Mouse (Mus musculus): Measurements from ENCODE around the gene Dpf2. TPM values are rescaled to one million over a fixed set of nuclear protein-coding genes. Genes with fewer than 3 reads are reported as not detected.
A peak's percentile ranks its signal among the peaks of the same experiment; 100 is the strongest.

Dpf2 gene
- polyA plus RNA-seq, 1 experiment from 2014 or later = 119 TPM

DNA sequence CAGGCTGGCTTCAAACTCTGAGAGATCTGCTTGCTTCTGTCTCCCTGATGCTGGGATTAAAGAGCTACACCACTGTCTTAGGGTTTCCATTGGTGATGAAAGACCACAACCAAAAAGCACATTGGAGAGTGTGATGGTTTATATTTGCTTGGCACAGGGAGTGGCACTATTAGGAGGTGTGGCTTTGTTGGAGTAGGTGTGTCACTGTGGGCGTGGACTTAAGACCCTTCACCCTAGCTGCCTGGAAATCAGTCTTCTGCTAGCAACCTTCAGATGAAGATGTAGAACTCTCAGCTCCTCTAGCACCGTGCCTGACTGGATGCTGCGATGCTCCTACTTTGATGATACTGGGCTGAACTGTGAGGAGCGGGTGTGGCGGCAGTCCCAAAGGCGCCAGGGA is 25.7 kb upstream of the Dpf2 start:
- H3K9me3 ChIP-seq (ENCODE audit: control insufficient read depth, low read length) = no peaks in the 10 kb centered on the region
- peaks cover 31% of the 10 kb centered on the region for H3K4me1 ChIP-seq (ENCODE audit: control insufficient read depth, insufficient read depth, low read length)
- H3K4me2 ChIP-seq (ENCODE audit: low read depth, low read length) = no peak overlapping the region
- no peak for ATAC-seq
- H3K27ac ChIP-seq (ENCODE audit: low read length) = no peak overlapping the region
- no peaks in the 10 kb centered on the region for H3K27me3 ChIP-seq (replicated peaks; ENCODE audit: control insufficient read depth, insufficient read depth, low read length)
- 84% methylated on average over 6 of the region's 6 CpGs for WGBS
- H3K36me3 ChIP-seq (ENCODE audit: control insufficient read depth, insufficient read depth, low read length) = no peaks in the 10 kb centered on the region; the same call in none of the 2 replicates
- no peak overlapping the region for H3K9ac ChIP-seq (ENCODE audit: low read depth, low read length)
- H3K4me3 ChIP-seq (ENCODE audit: low read length) = no peak overlapping the region

DNA sequence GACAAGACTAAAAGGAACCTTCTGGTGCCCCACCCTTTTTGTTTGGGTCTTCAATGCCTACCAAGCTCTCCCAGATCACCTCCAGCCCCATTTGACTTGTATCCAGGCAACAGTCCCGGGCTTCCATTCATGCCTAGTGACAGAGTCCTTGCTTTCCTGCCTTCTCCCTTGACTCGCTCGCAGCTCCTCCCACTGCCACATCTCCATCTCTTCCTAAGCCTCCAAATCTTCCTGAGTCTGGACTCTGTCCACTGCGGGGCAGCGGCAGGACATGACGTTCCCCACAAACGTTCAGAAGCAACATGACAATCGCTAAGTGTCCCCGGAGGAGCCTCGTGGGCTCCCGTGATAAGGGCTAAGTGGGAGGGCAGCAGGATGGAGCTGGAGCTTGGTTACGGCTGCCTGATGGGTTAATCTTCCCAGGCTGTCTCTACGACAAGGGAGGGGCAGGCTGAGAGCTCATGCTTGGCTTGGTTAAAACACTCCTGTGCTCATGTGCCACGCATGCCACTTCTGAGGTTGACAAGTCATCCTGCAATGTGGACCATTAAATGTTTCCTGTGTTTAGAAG is 25.1 kb upstream of the Dpf2 start:
- ATAC-seq = no peak
- H3K4me2 ChIP-seq (ENCODE audit: low read depth, low read length) = no peak overlapping the region
- WGBS = 20% methylated on average over 14 of the region's 14 CpGs
- no peaks in the 10 kb centered on the region; the same call in none of the 2 replicates for H3K36me3 ChIP-seq (ENCODE audit: control insufficient read depth, insufficient read depth, low read length)
- peaks cover 31% of the 10 kb centered on the region for H3K4me1 ChIP-seq (ENCODE audit: control insufficient read depth, insufficient read depth, low read length)
- no peak overlapping the region for H3K9ac ChIP-seq (ENCODE audit: low read depth, low read length)
- H3K27ac ChIP-seq (ENCODE audit: low read length) = no peak overlapping the region
- H3K27me3 ChIP-seq (replicated peaks; ENCODE audit: control insufficient read depth, insufficient read depth, low read length) = no peaks in the 10 kb centered on the region
- H3K9me3 ChIP-seq (ENCODE audit: control insufficient read depth, low read length) = no peaks in the 10 kb centered on the region
- H3K4me3 ChIP-seq (ENCODE audit: low read length) = no peak overlapping the region

DNA sequence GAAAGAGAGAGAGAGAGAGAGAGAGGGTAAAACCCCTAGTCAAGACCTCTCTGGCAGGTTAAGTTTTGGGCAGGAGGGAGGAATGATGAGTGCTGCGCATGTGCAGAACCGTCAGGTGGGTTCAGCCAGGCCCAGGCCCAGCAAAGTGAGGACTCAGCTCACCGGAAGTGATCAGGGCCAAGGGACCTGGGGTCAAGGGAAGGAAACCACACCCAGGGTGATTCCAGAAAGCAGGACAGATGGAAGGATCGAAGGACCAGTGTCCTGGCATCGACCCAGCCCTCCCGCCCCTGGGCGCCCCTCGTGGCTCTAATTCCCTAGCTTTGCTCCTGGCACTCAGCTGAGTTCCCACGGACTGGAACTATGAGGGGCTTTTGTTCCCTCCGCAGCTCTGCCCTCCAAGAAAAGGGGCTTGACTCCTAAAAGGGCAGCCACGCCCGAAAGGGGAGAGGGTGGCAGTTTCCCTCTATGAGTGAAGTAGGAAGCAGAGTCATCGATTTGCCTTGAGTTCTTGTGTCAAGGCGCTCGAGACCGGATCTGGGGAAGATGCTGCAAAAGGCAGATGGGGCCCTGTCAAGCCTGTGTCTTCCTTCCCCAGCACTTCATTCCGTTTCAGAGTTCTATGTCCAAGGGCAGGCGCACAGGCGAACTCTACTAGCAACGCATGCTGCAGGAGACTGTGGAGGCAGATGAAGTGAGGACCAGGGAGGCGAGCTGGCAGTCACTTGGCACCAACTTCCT is 24.5 kb upstream of the Dpf2 start:
- Histone ChIP-seq H3K4me2 (ENCODE audit: low read depth, low read length) (no peak overlapping the region), H3K36me3 (ENCODE audit: control insufficient read depth, insufficient read depth, low read length) (no peaks in the 10 kb centered on the region; the same call in none of the 2 replicates), H3K9me3 (ENCODE audit: control insufficient read depth, low read length) (no peaks in the 10 kb centered on the region), H3K4me3 (ENCODE audit: low read length) (no peak overlapping the region), H3K27ac (ENCODE audit: low read length) (no peak overlapping the region), H3K9ac (ENCODE audit: low read depth, low read length) (no peak overlapping the region), H3K4me1 (ENCODE audit: control insufficient read depth, insufficient read depth, low read length) (peaks cover 31% of the 10 kb centered on the region), H3K27me3 (replicated peaks; ENCODE audit: control insufficient read depth, insufficient read depth, low read length) (no peaks in the 10 kb centered on the region)
- 78% methylated on average over 21 of the region's 21 CpGs for WGBS
- ATAC-seq = no peak

DNA sequence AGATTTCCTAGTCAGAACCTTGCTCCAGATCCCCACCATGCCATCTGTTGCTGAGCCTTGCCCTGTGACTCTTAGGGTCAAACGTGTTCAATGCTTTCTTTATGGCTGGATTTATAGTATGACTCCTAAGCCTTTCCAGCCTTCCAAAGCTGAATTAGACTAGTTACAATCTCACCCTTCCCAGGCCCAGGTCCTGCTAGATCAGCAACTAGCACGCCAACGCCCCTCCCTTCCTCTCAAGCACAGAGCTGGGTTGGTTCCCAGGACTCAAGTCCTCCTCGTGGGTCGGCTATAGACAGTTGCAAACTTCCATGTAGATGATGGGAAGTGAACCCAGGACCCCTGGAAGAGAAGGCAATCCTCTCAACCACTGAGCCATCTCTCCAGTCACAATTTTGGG is 22.9 kb upstream of the Dpf2 start:
- peak; percentile 47; the same call in 1 of the 2 replicates for ATAC-seq
- H3K9ac ChIP-seq (ENCODE audit: low read depth, low read length) = peak overlapping the region; percentile 39
- peaks cover 31% of the 10 kb centered on the region for H3K4me1 ChIP-seq (ENCODE audit: control insufficient read depth, insufficient read depth, low read length)
- H3K27ac ChIP-seq (ENCODE audit: low read length) = peak overlapping the region; percentile 64
- no peaks in the 10 kb centered on the region for H3K27me3 ChIP-seq (replicated peaks; ENCODE audit: control insufficient read depth, insufficient read depth, low read length)
- 55% methylated on average over 5 of the region's 5 CpGs for WGBS
- H3K36me3 ChIP-seq (ENCODE audit: control insufficient read depth, insufficient read depth, low read length) = no peaks in the 10 kb centered on the region; the same call in 1 of the 2 replicates
- no peak overlapping the region for H3K4me2 ChIP-seq (ENCODE audit: low read depth, low read length)
- H3K4me3 ChIP-seq (ENCODE audit: low read length) = no peak overlapping the region
- no peaks in the 10 kb centered on the region for H3K9me3 ChIP-seq (ENCODE audit: control insufficient read depth, low read length)

DNA sequence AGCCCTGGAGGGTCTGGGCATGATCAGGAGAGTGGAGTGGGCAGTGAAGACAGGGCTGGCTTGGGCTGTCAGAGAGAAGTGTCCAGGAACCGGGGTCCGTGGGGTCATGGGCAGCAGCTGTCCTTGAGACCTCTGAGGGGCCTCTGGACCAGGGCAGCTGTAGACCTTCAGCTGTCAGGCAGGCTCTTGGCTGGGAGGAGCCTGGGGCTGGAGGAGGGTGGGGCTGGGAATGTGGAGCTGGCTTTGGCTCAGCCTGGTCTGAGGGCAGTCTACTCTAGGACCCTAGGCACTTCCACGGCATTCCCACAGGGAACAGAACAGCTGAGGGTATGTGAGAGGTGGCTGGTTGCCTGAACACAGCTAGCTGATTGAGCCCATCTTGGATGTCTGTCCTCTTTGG is 22.5 kb upstream of the Dpf2 start:
- Histone ChIP-seq H3K4me3 (ENCODE audit: low read length) (no peak overlapping the region), H3K36me3 (ENCODE audit: control insufficient read depth, insufficient read depth, low read length) (no peaks in the 10 kb centered on the region; the same call in 1 of the 2 replicates), H3K27ac (ENCODE audit: low read length) (peak overlapping the region; percentile 64), H3K4me2 (ENCODE audit: low read depth, low read length) (no peak overlapping the region), H3K27me3 (replicated peaks; ENCODE audit: control insufficient read depth, insufficient read depth, low read length) (no peaks in the 10 kb centered on the region), H3K9me3 (ENCODE audit: control insufficient read depth, low read length) (no peaks in the 10 kb centered on the region), H3K9ac (ENCODE audit: low read depth, low read length) (peak overlapping the region; percentile 39), H3K4me1 (ENCODE audit: control insufficient read depth, insufficient read depth, low read length) (peaks cover 32% of the 10 kb centered on the region)
- ATAC-seq = peak; percentile 87
- 16% methylated on average over 3 of the region's 3 CpGs for WGBS

DNA sequence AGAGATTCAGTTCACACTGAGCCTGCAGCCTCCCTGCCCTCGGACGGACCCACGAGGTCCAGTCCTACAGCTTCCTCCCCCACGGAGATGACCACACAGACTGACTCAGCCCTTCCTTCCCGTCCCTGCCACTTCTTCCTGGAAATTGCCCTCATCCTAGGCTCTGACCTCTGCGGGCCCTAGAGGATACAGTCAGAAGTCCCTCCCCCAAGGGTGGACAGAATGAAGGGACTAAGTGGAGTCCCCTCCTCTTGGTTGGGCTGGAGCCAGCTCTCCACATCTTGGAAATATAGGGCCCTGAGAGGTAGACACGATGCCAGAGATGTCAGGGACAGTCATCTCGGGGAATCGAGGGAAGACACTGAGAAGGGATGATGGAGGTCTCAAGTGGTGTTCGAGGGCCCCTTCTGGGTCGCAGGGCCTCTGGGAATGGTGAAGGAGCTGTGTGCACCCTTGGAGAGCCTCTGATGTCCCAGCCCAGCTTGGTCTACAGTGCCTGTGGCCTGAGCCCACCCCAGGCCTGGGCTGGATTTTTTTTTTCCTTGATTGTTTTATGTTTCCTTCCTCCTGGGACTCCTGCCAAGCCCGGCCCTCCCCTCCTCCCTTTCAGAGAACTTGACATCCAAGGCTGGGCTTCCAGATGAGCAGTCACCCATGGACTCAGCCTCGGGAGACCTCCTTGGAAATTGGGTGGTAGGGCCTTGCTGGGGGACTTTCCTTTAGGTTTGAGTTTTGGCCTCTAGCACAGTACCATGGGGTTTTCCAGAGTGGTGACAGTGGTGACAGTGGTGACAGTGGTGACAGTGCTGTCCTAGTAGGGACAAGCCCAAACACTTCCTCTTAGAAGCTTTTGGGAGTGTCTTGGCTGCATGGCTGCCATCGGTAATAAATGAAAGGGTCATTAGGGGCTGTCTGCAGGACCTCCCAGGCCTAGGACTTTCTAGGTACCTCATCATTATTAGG is 17.1 kb upstream of the Dpf2 start:
- Histone ChIP-seq H3K4me2 (ENCODE audit: low read depth, low read length) (no peak overlapping the region), H3K9me3 (ENCODE audit: control insufficient read depth, low read length) (no peaks in the 10 kb centered on the region), H3K4me1 (ENCODE audit: control insufficient read depth, insufficient read depth, low read length) (peaks cover 34% of the 10 kb centered on the region), H3K9ac (ENCODE audit: low read depth, low read length) (peak overlapping the region; percentile 39), H3K4me3 (ENCODE audit: low read length) (no peak overlapping the region), H3K27me3 (replicated peaks; ENCODE audit: control insufficient read depth, insufficient read depth, low read length) (no peaks in the 10 kb centered on the region), H3K27ac (ENCODE audit: low read length) (peak overlapping the region; percentile 66), H3K36me3 (ENCODE audit: control insufficient read depth, insufficient read depth, low read length) (no peaks in the 10 kb centered on the region)
- ATAC-seq = peak; percentile 56
- 53% methylated on average over 14 of the region's 14 CpGs for WGBS

DNA sequence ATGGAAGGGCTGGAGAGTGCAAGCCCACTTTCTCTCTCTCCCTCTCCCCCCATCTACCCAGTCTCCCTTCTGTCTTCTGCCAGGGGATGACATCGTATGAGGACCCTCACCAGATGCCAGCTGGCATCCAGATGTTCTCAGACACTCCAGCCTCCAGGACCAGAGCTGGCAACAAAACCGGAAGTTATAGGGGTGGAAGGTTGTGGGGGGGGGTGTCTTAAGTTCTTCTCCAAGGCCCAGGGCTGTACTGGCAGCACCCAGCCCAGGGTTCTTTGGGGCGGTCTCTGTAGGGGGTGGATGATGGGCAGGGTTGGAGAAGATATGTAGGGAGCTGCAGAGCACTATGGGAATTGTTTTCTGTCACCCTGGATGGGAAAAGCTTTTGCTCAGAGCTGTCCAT is 15.7 kb upstream of the Dpf2 start:
- Histone ChIP-seq H3K4me2 (ENCODE audit: low read depth, low read length) (no peak overlapping the region), H3K4me1 (ENCODE audit: control insufficient read depth, insufficient read depth, low read length) (peaks cover 38% of the 10 kb centered on the region), H3K36me3 (ENCODE audit: control insufficient read depth, insufficient read depth, low read length) (no peaks in the 10 kb centered on the region), H3K4me3 (ENCODE audit: low read length) (no peak overlapping the region), H3K27ac (ENCODE audit: low read length) (no peak overlapping the region), H3K9me3 (ENCODE audit: control insufficient read depth, low read length) (no peaks in the 10 kb centered on the region), H3K27me3 (replicated peaks; ENCODE audit: control insufficient read depth, insufficient read depth, low read length) (no peaks in the 10 kb centered on the region), H3K9ac (ENCODE audit: low read depth, low read length) (0 out of 2 replicates have a peak overlapping the region, but pooled peaks have one; percentile 16)
- no peak for ATAC-seq
- WGBS = 44% methylated on average over 3 of the region's 3 CpGs

DNA sequence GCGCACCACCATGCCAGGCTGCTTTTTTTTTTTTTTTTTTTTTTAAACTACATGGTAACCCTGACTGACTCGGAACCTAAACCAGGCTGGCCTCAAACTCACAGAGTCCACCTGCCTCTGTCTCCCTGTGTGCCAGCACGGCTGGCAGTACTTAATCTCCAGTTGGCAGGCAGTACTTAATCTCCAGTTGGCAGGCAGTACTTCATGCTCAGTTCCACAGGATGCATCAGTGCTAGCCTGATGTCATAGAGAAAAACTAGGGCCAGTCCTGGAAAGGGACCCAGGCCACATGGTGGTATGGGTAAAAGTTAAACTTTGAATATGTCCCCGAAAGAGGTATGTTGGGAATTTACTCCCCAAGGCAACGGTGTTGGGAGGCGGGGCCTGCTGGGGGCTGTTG is 15.3 kb upstream of the Dpf2 start:
- H3K4me2 ChIP-seq (ENCODE audit: low read depth, low read length) = no peak overlapping the region
- WGBS = 60% methylated on average over 6 of the region's 6 CpGs
- H3K4me1 ChIP-seq (ENCODE audit: control insufficient read depth, insufficient read depth, low read length) = peaks cover 39% of the 10 kb centered on the region
- H3K27ac ChIP-seq (ENCODE audit: low read length) = no peak overlapping the region
- no peaks in the 10 kb centered on the region for H3K27me3 ChIP-seq (replicated peaks; ENCODE audit: control insufficient read depth, insufficient read depth, low read length)
- H3K9ac ChIP-seq (ENCODE audit: low read depth, low read length) = no peak overlapping the region
- H3K4me3 ChIP-seq (ENCODE audit: low read length) = no peak overlapping the region
- no peak for ATAC-seq
- H3K36me3 ChIP-seq (ENCODE audit: control insufficient read depth, insufficient read depth, low read length) = no peaks in the 10 kb centered on the region
- H3K9me3 ChIP-seq (ENCODE audit: control insufficient read depth, low read length) = no peaks in the 10 kb centered on the region

DNA sequence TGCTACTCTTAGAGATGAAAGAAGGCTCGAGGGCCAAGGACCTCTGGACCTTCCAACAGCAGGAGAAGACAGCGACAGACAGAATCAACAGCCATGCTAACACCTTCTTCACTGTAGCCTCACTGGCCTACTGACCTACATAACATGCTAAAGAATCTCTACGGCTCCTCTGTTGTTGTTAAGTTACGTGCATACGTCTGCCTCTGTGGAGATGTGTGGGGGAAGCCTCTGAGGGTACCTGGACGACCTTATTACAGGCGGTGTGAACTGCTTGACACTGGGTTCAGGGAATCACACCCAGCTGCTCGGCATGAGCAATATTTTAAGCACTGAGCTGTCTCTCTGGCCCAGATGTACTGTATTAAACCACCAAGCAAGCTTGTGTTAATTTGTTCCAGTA is 14.7 kb upstream of the Dpf2 start:
- H3K27ac ChIP-seq (ENCODE audit: low read length) = no peak overlapping the region
- no peaks in the 10 kb centered on the region for H3K27me3 ChIP-seq (replicated peaks; ENCODE audit: control insufficient read depth, insufficient read depth, low read length)
- H3K4me1 ChIP-seq (ENCODE audit: control insufficient read depth, insufficient read depth, low read length) = peaks cover 39% of the 10 kb centered on the region
- H3K4me3 ChIP-seq (ENCODE audit: low read length) = no peak overlapping the region
- ATAC-seq = no peak
- no peak overlapping the region for H3K9ac ChIP-seq (ENCODE audit: low read depth, low read length)
- no peaks in the 10 kb centered on the region for H3K36me3 ChIP-seq (ENCODE audit: control insufficient read depth, insufficient read depth, low read length)
- no peaks in the 10 kb centered on the region for H3K9me3 ChIP-seq (ENCODE audit: control insufficient read depth, low read length)
- no peak overlapping the region for H3K4me2 ChIP-seq (ENCODE audit: low read depth, low read length)
- 70% methylated on average over 8 of the region's 8 CpGs for WGBS

Data from intestine, embryonic 16.5 days (tissue).